Mouse (Mus musculus): ENCODE results near the gene Ptgds. TPM values are rescaled to one million over a fixed set of nuclear protein-coding genes. Genes with fewer than 3 reads are reported as not detected.
A peak's percentile ranks its signal among the peaks of the same experiment; 100 is the strongest.

The Ptgds gene
- 4.6 and 5.8 TPM in 2 replicates for polyA plus RNA-seq (2015; fragmentation: Nextera tagmentation; extraction: Ambion mirVana)

GRCm38 (mm10) chr2:25469969-25470368 lies at the start of gene Ptgds:
Gene Ptgds, minus strand, starts transcription at chr2:25470046.
- 52% methylated on average over 6 of the region's 6 CpGs for WGBS
- Histone ChIP-seq H3K4me1 (replicated peaks) (peaks cover 16% of the 10 kb centered on the region), H3K9ac (no peak within 1 kb of the TSS), H3K27ac (no peak within 1 kb of the TSS), H3K9me3 (no peaks in the 10 kb centered on the region), H3K36me3 (no peaks in the 10 kb centered on the region), H3K4me3 (replicated peaks) (no peak within 1 kb of the TSS), H3K4me2 (replicated peaks) (no peak within 1 kb of the TSS), H3K27me3 (replicated peaks) (no peaks in the 10 kb centered on the region)
- no peak for ATAC-seq

DNA sequence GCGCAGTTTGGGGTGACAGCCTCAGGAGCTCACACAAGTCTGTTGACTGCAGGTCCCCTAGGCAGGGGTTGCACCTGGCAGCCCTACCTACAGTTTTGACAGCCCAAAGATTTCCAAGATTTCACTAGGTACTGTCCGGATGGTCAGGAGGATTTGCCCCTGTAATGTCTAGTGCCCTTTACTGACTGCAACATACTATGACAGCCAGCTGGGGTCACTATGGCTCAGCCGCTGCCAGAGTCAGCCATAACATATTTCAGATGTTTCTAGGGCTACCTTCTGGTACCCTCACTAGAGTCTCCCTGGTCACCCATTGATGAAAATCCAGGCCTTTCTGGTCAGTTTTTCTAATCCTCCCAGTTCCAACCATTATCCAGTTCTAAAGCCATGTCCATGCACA lies 40.1 kb upstream of the Ptgds start:
- no peak for ATAC-seq
- H3K9me3 ChIP-seq: no peaks in the 10 kb centered on the region
- no peak overlapping the region for H3K4me3 ChIP-seq (replicated peaks)
- no peaks in the 10 kb centered on the region for H3K27me3 ChIP-seq (replicated peaks)
- H3K36me3 ChIP-seq: peaks cover 6% of the 10 kb centered on the region
- WGBS: 72% methylated on average over 3 of the region's 3 CpGs
- H3K27ac ChIP-seq: no peak overlapping the region
- no peak overlapping the region for H3K9ac ChIP-seq
- H3K4me1 ChIP-seq (replicated peaks): no peaks in the 10 kb centered on the region
- H3K4me2 ChIP-seq (replicated peaks): no peak overlapping the region

DNA sequence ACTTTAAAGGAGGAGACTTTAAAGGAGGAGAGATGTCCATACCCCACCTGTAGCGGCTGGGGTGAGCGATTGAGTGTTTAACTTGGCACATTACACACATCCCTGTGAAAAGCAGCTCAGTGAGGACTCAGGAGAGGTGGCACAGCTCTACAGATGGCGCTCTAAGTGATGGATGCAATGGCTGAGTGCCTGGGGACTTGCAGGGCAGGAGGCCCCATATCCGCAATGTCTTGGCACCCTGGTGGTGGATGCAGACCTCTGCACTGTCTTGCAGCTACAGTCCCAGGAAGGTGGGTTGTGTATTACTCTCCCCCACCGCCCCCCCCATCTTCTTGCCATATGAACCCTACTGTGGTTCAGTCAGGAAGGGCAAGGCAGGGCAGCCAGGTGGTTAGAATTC lies 37.1 kb upstream of the Ptgds start:
- Histone ChIP-seq H3K4me3 (replicated peaks) (no peak overlapping the region), H3K4me2 (replicated peaks) (no peak overlapping the region), H3K4me1 (replicated peaks) (peaks cover 9% of the 10 kb centered on the region), H3K27me3 (replicated peaks) (no peaks in the 10 kb centered on the region), H3K9me3 (no peaks in the 10 kb centered on the region), H3K27ac (no peak overlapping the region), H3K36me3 (peaks cover 7% of the 10 kb centered on the region), H3K9ac (no peak overlapping the region)
- no peak for ATAC-seq
- WGBS: 37% methylated on average over 5 of the region's 5 CpGs

GRCm38 (mm10) chr2:25505860-25506259 lies 36.0 kb upstream of the Ptgds start:
- Histone ChIP-seq H3K27me3 (replicated peaks) (no peaks in the 10 kb centered on the region), H3K4me1 (replicated peaks) (peaks cover 16% of the 10 kb centered on the region), H3K27ac (no peak overlapping the region), H3K36me3 (peaks cover 7% of the 10 kb centered on the region), H3K9ac (no peak overlapping the region), H3K4me3 (replicated peaks) (no peak overlapping the region), H3K9me3 (no peaks in the 10 kb centered on the region), H3K4me2 (replicated peaks) (no peak overlapping the region)
- no peak for ATAC-seq
- 88% methylated on average over 4 of the region's 4 CpGs for WGBS

DNA sequence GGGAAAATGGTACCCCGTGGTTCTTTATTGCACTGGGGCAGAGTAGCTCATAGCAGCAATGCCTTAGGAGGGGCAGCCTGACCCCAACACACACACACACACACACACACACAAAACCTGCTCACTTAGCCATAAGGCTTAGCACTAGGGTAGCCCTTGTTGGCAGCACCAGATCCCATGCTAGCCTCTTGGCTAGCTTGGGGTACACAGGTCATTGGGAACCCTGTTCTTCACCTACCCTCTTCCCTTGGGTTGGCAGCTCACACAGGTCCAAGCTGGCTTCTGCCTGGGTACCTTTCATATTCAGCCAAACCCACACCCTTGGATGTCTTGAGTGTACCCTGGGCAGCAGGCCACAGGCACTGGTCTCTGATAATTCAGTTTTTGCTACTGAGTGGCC lies 35.2 kb upstream of the Ptgds start:
- WGBS: 92% methylated on average over 1 of the region's 1 CpGs
- no peaks in the 10 kb centered on the region for H3K9me3 ChIP-seq
- H3K4me1 ChIP-seq (replicated peaks): peaks cover 19% of the 10 kb centered on the region
- H3K4me3 ChIP-seq (replicated peaks): no peak overlapping the region
- no peak for ATAC-seq
- H3K36me3 ChIP-seq: peaks cover 7% of the 10 kb centered on the region
- 0 out of 2 replicates have a peak overlapping the region, but pooled peaks have one; percentile 1 for H3K9ac ChIP-seq
- H3K4me2 ChIP-seq (replicated peaks): no peak overlapping the region
- no peak overlapping the region for H3K27ac ChIP-seq
- no peaks in the 10 kb centered on the region for H3K27me3 ChIP-seq (replicated peaks)

GRCm38 (mm10) chr2:25504538-25504937 lies 34.7 kb upstream of the Ptgds start:
- 92% methylated on average over 19 of the region's 19 CpGs for WGBS
- H3K4me2 ChIP-seq (replicated peaks): no peak overlapping the region

DNA sequence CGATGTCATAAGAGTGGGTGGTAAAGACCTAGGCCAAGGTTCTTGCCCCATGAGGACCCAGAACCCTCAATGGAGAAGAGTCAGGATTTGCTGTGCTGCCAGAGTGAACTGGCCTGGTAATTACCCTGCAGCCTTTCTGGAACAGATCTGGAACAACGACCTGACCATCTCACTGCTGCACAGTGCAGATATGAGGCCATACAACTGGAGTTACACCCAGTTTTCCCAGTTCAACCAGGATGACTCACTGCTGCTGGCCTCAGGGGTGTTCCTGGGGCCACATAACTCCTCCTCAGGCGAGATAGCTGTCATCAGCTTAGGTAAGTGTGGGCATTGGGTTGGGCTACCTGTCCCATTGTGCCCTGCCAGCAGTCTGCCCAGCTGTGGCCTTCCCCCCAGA lies 32.9 kb upstream of the Ptgds start:
- no peaks in the 10 kb centered on the region for H3K27me3 ChIP-seq (replicated peaks)
- 71% methylated on average over 3 of the region's 3 CpGs for WGBS
- H3K9me3 ChIP-seq: no peaks in the 10 kb centered on the region
- H3K36me3 ChIP-seq: peaks cover 7% of the 10 kb centered on the region
- ATAC-seq: peak; percentile 33
- H3K4me1 ChIP-seq (replicated peaks): peaks cover 22% of the 10 kb centered on the region
- no peak overlapping the region for H3K4me3 ChIP-seq (replicated peaks)
- no peak overlapping the region for H3K9ac ChIP-seq
- H3K27ac ChIP-seq: 0 out of 2 replicates have a peak overlapping the region, but pooled peaks have one; percentile 14
- peak overlapping the region; percentile 84; the same call in 1 of the 2 replicates for H3K4me2 ChIP-seq (replicated peaks)

More at GRCm38 (mm10) chr2:25504538-25504937, 34.7 kb upstream of the Ptgds start:
- Histone ChIP-seq H3K4me1 (replicated peaks) (peaks cover 22% of the 10 kb centered on the region), H3K9me3 (no peaks in the 10 kb centered on the region), H3K9ac (no peak overlapping the region), H3K27ac (no peak overlapping the region), H3K27me3 (replicated peaks) (no peaks in the 10 kb centered on the region), H3K36me3 (peaks cover 7% of the 10 kb centered on the region), H3K4me3 (replicated peaks) (no peak overlapping the region)
- no peak for ATAC-seq

GRCm38 (mm10) chr2:25501593-25502486 lies 32.0 kb upstream of the Ptgds start, which contains the start of gene C8g:
Gene C8g, minus strand, starts transcription at chr2:25501719.
- no peaks in the 10 kb centered on the region for H3K9me3 ChIP-seq
- 74% methylated on average over 20 of the region's 20 CpGs for WGBS
- peak within 1 kb of the TSS; percentile 68 for H3K4me3 ChIP-seq (replicated peaks)
- peak within 1 kb of the TSS; percentile 87 for H3K9ac ChIP-seq
- peak within 1 kb of the TSS; percentile 84 for H3K4me2 ChIP-seq (replicated peaks)
- H3K27ac ChIP-seq: peak within 1 kb of the TSS; percentile 33; the same call in 1 of the 2 replicates
- H3K36me3 ChIP-seq: peaks cover 7% of the 10 kb centered on the region
- H3K4me1 ChIP-seq (replicated peaks): peaks cover 27% of the 10 kb centered on the region
- H3K27me3 ChIP-seq (replicated peaks): no peaks in the 10 kb centered on the region
- ATAC-seq: no peak

DNA sequence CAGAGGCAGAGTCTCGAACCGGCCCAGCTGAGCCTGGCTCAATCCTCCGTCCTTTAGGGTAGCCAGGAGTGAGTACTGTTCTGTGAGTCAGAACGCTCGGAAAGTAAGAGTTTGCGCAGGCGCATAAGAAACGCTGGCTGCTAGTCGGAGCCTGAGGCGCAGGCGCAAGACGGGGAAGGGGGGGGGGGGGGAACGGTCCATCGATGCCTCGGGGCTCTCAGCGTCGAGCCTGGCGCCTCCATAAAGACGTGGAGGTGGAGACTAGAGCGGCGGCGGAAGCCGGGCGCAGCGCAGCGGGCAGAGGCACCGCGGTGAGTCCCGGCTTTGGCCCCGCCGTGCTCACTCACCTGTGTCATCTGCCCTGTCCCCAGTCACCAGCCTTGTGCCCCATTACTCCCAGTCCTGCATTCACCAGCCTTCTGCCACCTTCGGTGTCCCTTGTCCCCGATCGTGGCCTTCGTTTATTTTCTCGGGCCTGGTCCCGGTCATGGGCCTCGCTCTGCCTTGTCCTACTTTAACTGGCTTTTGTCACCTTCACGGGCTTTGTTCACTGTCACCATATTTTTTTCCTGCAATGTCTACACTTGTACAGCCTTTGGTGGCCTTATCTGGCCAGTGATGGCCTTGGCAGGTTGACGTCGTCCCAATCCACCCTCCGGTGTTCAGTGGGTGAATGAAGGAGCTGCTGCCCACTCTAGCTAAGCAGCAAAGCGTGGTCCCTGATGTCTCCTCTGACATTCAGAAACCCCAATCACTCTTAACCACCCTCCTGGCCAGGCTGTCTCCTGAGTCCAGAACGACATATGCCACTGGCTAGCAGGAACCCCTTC lies 30.9 kb upstream of the Ptgds start, which contains the start of gene Fbxw5:
Fbxw5 (plus strand) TSS at position 175 of the 830 bp plus-strand sequence.
- Histone ChIP-seq H3K27ac (peak within 1 kb of the TSS; percentile 44; the same call in 1 of the 2 replicates), H3K9me3 (no peaks in the 10 kb centered on the region), H3K27me3 (replicated peaks) (no peaks in the 10 kb centered on the region), H3K4me2 (replicated peaks) (peak within 1 kb of the TSS; percentile 84), H3K4me3 (replicated peaks) (peak within 1 kb of the TSS; percentile 68), H3K4me1 (replicated peaks) (peaks cover 27% of the 10 kb centered on the region), H3K9ac (peak within 1 kb of the TSS; percentile 87), H3K36me3 (peaks cover 7% of the 10 kb centered on the region)
- ATAC-seq: peak; percentile 86
- WGBS: 1% methylated on average over 40 of the region's 44 CpGs

DNA sequence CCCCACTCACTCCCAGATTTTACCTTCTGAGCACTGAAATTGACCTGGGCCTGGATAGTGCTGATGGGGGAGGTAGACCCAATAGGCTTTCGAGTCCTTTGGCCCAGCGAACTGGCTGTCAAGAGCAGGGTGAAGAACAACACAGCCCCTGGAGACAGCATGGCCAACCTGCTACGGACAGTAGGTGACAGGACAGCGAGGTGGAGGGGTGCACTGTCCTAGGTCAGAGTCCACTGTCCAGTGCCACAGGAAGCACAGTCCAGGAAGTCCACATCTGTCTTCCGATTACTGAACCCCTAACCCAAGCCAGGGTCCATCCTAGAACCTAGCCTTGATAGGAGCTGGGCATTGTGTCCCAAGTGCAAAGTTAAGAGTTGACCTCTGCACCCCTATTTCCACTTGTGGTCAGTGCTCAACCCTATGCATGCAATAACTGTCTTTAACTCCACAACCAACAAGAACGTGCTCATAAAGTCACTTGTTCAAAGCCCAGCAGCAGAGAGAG lies 30.3 kb upstream of the Ptgds start:
- H3K27me3 ChIP-seq (replicated peaks): no peaks in the 10 kb centered on the region
- WGBS: 68% methylated on average over 6 of the region's 6 CpGs
- H3K9me3 ChIP-seq: no peaks in the 10 kb centered on the region
- H3K36me3 ChIP-seq: peaks cover 3% of the 10 kb centered on the region
- H3K4me2 ChIP-seq (replicated peaks): peak overlapping the region; percentile 71
- peak; percentile 12 for ATAC-seq
- peaks cover 27% of the 10 kb centered on the region for H3K4me1 ChIP-seq (replicated peaks)
- peak overlapping the region; percentile 45 for H3K9ac ChIP-seq
- 0 out of 2 replicates have a peak overlapping the region, but pooled peaks have one; percentile 44 for H3K27ac ChIP-seq
- peak overlapping the region; percentile 68 for H3K4me3 ChIP-seq (replicated peaks)

DNA sequence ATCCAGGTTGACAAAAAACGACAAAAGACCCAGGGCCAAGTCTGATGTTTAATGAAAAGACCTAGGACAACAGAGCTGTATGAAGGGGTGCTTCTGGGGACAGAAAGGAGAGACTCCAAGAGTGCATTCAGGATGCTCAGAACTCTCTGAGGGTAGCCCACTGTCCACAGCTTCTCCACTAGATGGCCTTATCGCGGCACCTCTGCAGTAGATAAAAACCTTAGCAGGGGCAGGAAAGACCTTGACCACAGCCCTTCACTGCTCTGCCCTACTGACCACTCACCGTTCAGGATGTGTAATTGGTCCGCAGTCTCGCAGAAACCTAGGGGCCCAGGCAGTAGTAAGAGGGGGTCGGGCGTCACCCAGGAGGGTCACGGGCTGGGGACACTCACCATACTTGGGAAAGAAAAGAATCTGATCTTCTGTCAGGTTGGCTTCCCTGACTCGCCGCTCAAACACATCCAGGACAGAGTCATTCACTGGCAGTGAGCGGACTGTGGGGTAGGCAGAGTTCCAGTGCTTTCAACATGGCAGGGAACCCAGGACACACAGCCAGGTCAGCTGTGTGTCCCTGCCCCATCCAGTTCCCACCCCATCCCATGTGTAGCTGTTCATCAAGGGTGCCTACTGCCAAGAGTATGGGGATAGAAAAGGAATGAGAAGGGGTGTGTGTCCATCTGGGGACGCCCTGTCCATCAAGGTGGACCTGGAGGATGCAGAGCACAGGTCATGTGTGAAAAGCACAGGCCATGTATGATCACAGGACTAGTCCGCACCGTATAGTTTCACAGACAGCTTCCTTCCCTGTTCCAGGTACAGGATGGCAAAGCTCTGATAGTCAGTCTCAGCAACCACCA lies 29.0 kb upstream of the Ptgds start:
- Histone ChIP-seq H3K4me2 (replicated peaks) (no peak overlapping the region), H3K27me3 (replicated peaks) (no peaks in the 10 kb centered on the region), H3K9me3 (no peaks in the 10 kb centered on the region), H3K27ac (peak overlapping the region; percentile 58; the same call in 1 of the 2 replicates), H3K9ac (no peak overlapping the region), H3K4me3 (replicated peaks) (no peak overlapping the region), H3K4me1 (replicated peaks) (peaks cover 27% of the 10 kb centered on the region), H3K36me3 (no peaks in the 10 kb centered on the region)
- 68% methylated on average over 15 of the region's 15 CpGs for WGBS
- ATAC-seq: no peak

Measured in intestine, embryonic 15.5 days (tissue).